ENCODE assay signal across 18 mouse cellular contexts in genomic region chr3:138405840-138406239, GRCm38 (mm10). TPM values are rescaled to one million over a fixed set of nuclear protein-coding genes. Genes with fewer than 3 reads are reported as not detected.
"Had no signal": no experiment of that assay in that cellular context is flagged by ENCODE, and none has a peak within 500 bp of the region (broad histone marks: within the 10 kb centered on the region; RNA-seq: fewer than 3 reads in every experiment).

No protein-coding gene starts in this region.

- H3K9me3 ChIP-seq: limb, embryonic 12.5 days; liver, embryonic 15.5 days; midbrain, embryonic 13.5 days; stomach, embryonic 15.5 days had no signal

- H3K36me3 ChIP-seq: limb, embryonic 12.5 days; liver, embryonic 15.5 days; midbrain, embryonic 13.5 days; stomach, embryonic 15.5 days had no signal

- ATAC-seq: hindbrain, embryonic 16.5 days; intestine, postnatal 0 days; midbrain, embryonic 13.5 days had no signal

- DNase-seq: thymus, adult 2 months; thymus, postnatal 25 days had no signal

- H3K4me2 ChIP-seq: limb, embryonic 12.5 days; liver, embryonic 11.5 days; liver, embryonic 15.5 days; midbrain, embryonic 13.5 days; stomach, embryonic 15.5 days had no signal

- H3K4me3 ChIP-seq: layer of hippocampus, adult 2 months; limb, embryonic 12.5 days; liver, embryonic 15.5 days; midbrain, embryonic 13.5 days; stomach, embryonic 15.5 days had no signal

- H3K27ac ChIP-seq: layer of hippocampus, adult 2 months; limb, embryonic 12.5 days; liver, embryonic 15.5 days; midbrain, embryonic 13.5 days; stomach, embryonic 15.5 days had no signal

- H3K9ac ChIP-seq: limb, embryonic 12.5 days; liver, embryonic 15.5 days; midbrain, embryonic 13.5 days; stomach, embryonic 15.5 days had no signal

- H3K4me1 ChIP-seq: limb, embryonic 12.5 days; liver, embryonic 15.5 days; midbrain, embryonic 13.5 days; stomach, embryonic 15.5 days had no signal

- H3K27me3 ChIP-seq: limb, embryonic 12.5 days; liver, embryonic 15.5 days; midbrain, embryonic 13.5 days; stomach, embryonic 15.5 days had no signal

RNA-seq across cellular contexts. Expression of gene Adh4, which starts 9.4 kb away (rescaled TPM):
- total RNA-seq: layer of hippocampus, adult 2 months; layer of hippocampus, postnatal 10 days; left cerebral cortex, postnatal 36 days; megakaryocyte progenitor cell, adult 5-6 weeks; midbrain, postnatal 0 days had no signal
- polyA plus RNA-seq: hindbrain, embryonic 16.5 days; limb, embryonic 12.5 days; liver, embryonic 11.5 days; liver, embryonic 15.5 days; lung, adult 2 months; midbrain, embryonic 13.5 days; midbrain, postnatal 0 days; neural tube, embryonic 14.5 days; spleen, adult 2 months; stomach, embryonic 15.5 days; thymus, adult 2 months; urinary bladder, adult 2 months had no signal
